Mouse (Mus musculus) brain, embryonic 14.5 days (tissue): ENCODE results near the gene Hspb9.

Experiments used
- CTCF ChIP-seq: fragments of 200-500 bp; IDR thresholded peaks from 2 replicates; pipeline ENCODE4 v1.5.1; 2012; ENCODE audit warnings: inconsistent platforms, mild to moderate bottlenecking, moderate library complexity, borderline replicate concordance; ENCODE audit not compliant: insufficient read depth, insufficient read length; ENCODE audit errors: extremely low read depth
- POLR2A ChIP-seq: fragments of 200-500 bp; IDR thresholded peaks from 2 replicates; pipeline ENCODE4 v1.6.1; 2012; ENCODE audit warnings: mild to moderate bottlenecking, inconsistent platforms, borderline replicate concordance; ENCODE audit not compliant: poor library complexity, insufficient read depth, insufficient read length, severe bottlenecking; ENCODE audit errors: extremely low read depth

GRCm38 (mm10) chr11:100746546-100746945, 32.9 kb downstream of the Hspb9 start:
- TF ChIP-seq CTCF (no peak), POLR2A (no peak)
